Mouse (Mus musculus) hindbrain, embryonic 10.5 days (tissue): ENCODE results near the gene Olfr1195. TPM values are rescaled to one million over a fixed set of nuclear protein-coding genes. Genes with fewer than 3 reads are reported as not detected.
"Not testable (repeated sequence)": the region's sequence is repeated elsewhere in the genome, so short reads cannot be mapped to it uniquely, and the experiment has no call there.

ENCODE experiments used
- DNase-seq: peaks from one replicate; pipeline ENCODE4 v3.0.0-alpha.2; 2017; ENCODE audit warnings: low spot score
- H3K27ac ChIP-seq: fragments of 300-500 bp; sonication (generic); 2 replicates; pipeline ENCODE4 v1.5.1; 2016; ENCODE audit warnings: mild to moderate bottlenecking, moderate library complexity
- H3K27me3 ChIP-seq: fragments of 300-500 bp; sonication (generic); 2 replicates; pipeline ENCODE4 v1.6.1; 2016; ENCODE audit warnings: mild to moderate bottlenecking; ENCODE audit not compliant: poor library complexity, insufficient read depth, severe bottlenecking
- H3K36me3 ChIP-seq: fragments of 300-500 bp; sonication (generic); 2 replicates; pipeline ENCODE4 v1.6.1; 2016; ENCODE audit warnings: mild to moderate bottlenecking, moderate library complexity
- H3K4me1 ChIP-seq: fragments of 300-500 bp; sonication (generic); replicated peaks from 2 replicates; pipeline ENCODE4 v1.6.1; 2016; ENCODE audit warnings: mild to moderate bottlenecking
- H3K4me3 ChIP-seq: fragments of 300-500 bp; sonication (generic); 2 replicates; pipeline ENCODE4 v1.5.1; 2016; ENCODE audit warnings: mild to moderate bottlenecking, moderate library complexity
- H3K9me3 ChIP-seq: fragments of 300-500 bp; sonication (generic); 2 replicates; pipeline ENCODE4 v1.6.1; 2016; ENCODE audit warnings: mild to moderate bottlenecking, moderate library complexity
- WGBS: fragments of 180-500 bp; shearing (Covaris S2); methylation state at CpG from one replicate; pipeline ENCODE4 v1.1.7; 2016; 5-methylcytosine and 5-hydroxymethylcytosine counted together
- polyA plus RNA-seq: library from polyadenylated mRNA; unstranded; fragments of >200 nt; fragmentation: Nextera tagmentation; extraction: Ambion mirVana; gene quantifications from 2 replicates; pipeline ENCODE4 v1.2.1, GENCODE M21; 2016

Olfr1195 gene
- polyA plus RNA-seq = not detected in 2 replicates

- Histone ChIP-seq H3K27me3 (no peaks in the 10 kb centered on the region), H3K36me3 (no peaks in the 10 kb centered on the region), H3K9me3 (no peaks in the 10 kb centered on the region), H3K4me3 (no peak within 1 kb of the TSS), H3K4me1 (no peaks in the 10 kb centered on the region), H3K27ac (no peak within 1 kb of the TSS)
- no peak for DNase-seq
These were observed at the start of gene Olfr1195 for GRCm38 (mm10) chr2:88689087-88689486. TSS of gene Olfr1195 (minus strand) at chr2:88689187.

DNA sequence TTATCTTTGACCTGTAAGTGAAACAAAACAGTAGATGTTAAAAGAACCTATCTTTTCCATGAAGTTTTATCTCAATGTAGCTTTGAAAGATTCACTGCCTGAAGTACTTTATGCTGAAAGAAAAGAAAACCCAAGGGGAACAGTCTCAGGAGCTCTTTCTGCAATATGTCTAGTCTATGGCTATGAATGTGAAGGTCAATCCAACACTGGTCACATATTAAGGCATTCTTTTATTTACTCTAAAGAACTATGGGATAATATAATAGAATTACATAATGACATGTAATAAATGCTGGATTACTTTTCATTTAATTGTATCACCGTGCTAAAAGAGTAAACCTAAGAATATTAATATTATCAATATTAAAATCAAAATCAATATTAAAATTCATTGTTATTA lies 43.3 kb upstream of the Olfr1195 start, which contains the start of gene Olfr1197:
Olfr1197 (minus strand) TSS at position 101 of the 400 bp plus-strand sequence.
- H3K36me3 ChIP-seq = no peaks in the 10 kb centered on the region
- H3K9me3 ChIP-seq = no peaks in the 10 kb centered on the region
- DNase-seq = no peak
- H3K4me3 ChIP-seq = no peak within 1 kb of the TSS
- WGBS = 92% methylated on average over 1 of the region's 1 CpGs
- no peaks in the 10 kb centered on the region for H3K4me1 ChIP-seq
- H3K27ac ChIP-seq = no peak within 1 kb of the TSS
- no peaks in the 10 kb centered on the region for H3K27me3 ChIP-seq

- WGBS = 91% methylated on average over 2 of the region's 2 CpGs
These were observed 15.5 kb upstream of the Olfr1195 start, which contains the start of gene Olfr1196 for GRCm38 (mm10) chr2:88704497-88704896. TSS of gene Olfr1196 (minus strand) at chr2:88704597.

DNA sequence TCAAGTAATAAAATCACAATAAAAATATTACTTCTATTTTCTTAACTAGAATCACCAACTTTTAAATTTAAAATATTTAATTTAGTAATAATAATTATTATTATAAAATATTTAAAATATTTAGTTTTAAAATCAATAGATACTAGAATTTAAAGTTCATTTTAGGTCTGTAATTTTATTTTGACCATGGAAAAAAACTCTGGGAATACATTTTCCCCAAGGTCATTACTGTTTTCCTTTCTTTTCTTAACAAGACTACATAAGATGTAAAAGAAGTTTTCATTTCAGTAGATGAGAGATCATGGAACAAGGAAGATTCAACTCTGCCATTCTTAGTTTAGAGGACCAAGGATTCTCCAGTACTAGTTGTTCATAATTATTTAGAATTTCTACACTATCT lies 13.7 kb downstream of the Olfr1195 start, which contains the start of gene Olfr1193:
Olfr1193 (plus strand) TSS at position 301 of the 400 bp plus-strand sequence.
- not testable (repeated sequence) for H3K4me3 ChIP-seq, H3K27me3 ChIP-seq

More at GRCm38 (mm10) chr2:88704497-88704896, 15.5 kb upstream of the Olfr1195 start, which contains the start of gene Olfr1196:
- Histone ChIP-seq H3K9me3 (no peaks in the 10 kb centered on the region), H3K4me1 (no peaks in the 10 kb centered on the region), H3K36me3 (no peaks in the 10 kb centered on the region), H3K27ac (no peak within 1 kb of the TSS), H3K4me3 (no peak within 1 kb of the TSS), H3K27me3 (no peaks in the 10 kb centered on the region)
- no peak for DNase-seq

GRCm38 (mm10) chr2:88648209-88648608 lies 40.8 kb downstream of the Olfr1195 start, which contains the start of gene Olfr1192-ps1:
TSS of gene Olfr1192-ps1 (plus strand) at chr2:88648509.
- no peak for DNase-seq

More for the DNA sequence above, 13.7 kb downstream of the Olfr1195 start, which contains the start of gene Olfr1193:
- not testable (repeated sequence) for H3K9me3 ChIP-seq, H3K4me1 ChIP-seq, DNase-seq, H3K36me3 ChIP-seq, H3K27ac ChIP-seq

DNA sequence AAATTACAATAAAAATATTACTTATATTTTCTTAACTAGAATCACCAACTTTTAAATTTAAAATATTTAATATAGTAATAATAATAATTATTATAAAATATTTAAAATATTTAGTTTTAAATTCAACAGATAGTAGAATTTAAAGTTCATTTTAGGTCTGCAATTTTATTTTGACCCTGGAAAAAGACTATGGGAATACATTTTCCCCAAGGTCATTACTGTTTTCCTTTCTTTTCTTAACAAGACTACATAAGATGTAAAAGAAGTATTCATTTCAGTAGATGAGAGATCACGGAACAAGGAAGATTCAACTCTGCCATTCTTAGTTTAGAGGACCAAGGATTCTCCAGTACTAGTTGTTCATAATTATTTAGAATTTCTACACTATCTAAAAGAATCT lies 48.7 kb downstream of the Olfr1195 start, which contains the start of gene Olfr1191-ps1:
Olfr1191-ps1 (plus strand) TSS at position 301 of the 400 bp plus-strand sequence.
- H3K27ac ChIP-seq, DNase-seq, H3K9me3 ChIP-seq, H3K4me3 ChIP-seq, H3K4me1 ChIP-seq, H3K27me3 ChIP-seq, H3K36me3 ChIP-seq: not testable (repeated sequence)
- 96% methylated on average over 1 of the region's 1 CpGs for WGBS

More at GRCm38 (mm10) chr2:88648209-88648608, 40.8 kb downstream of the Olfr1195 start, which contains the start of gene Olfr1192-ps1:
- 51% methylated on average over 1 of the region's 1 CpGs for WGBS
- Histone ChIP-seq H3K27me3 (no peaks in the 10 kb centered on the region), H3K4me1 (no peaks in the 10 kb centered on the region), H3K9me3 (no peaks in the 10 kb centered on the region), H3K4me3 (no peak within 1 kb of the TSS), H3K36me3 (no peaks in the 10 kb centered on the region), H3K27ac (no peak within 1 kb of the TSS)

Other genes starting within 250 kb of the Olfr1195 start
- not detected in 2 replicates for gene Gm13757, start 240.1 kb downstream of the Olfr1195 start, polyA plus RNA-seq
- not detected in 2 replicates for gene Olfr1183, start 234.3 kb downstream of the Olfr1195 start, polyA plus RNA-seq
- gene Olfr1184, start 205.6 kb downstream of the Olfr1195 start, polyA plus RNA-seq = not detected in 2 replicates
- not detected in 2 replicates for gene Olfr1185-ps1, start 195.9 kb downstream of the Olfr1195 start, polyA plus RNA-seq
- not detected in 2 replicates for gene Olfr1186, start 170.6 kb downstream of the Olfr1195 start, polyA plus RNA-seq
- not detected in 2 replicates for gene Olfr1188, start 132.3 kb downstream of the Olfr1195 start, polyA plus RNA-seq
- not detected in 2 replicates for gene Olfr1189, start 102.7 kb downstream of the Olfr1195 start, polyA plus RNA-seq
- not detected in 2 replicates for gene Olfr1191-ps1, start 48.6 kb downstream of the Olfr1195 start, polyA plus RNA-seq
- not detected in 2 replicates for gene Olfr1192-ps1, start 40.7 kb downstream of the Olfr1195 start, polyA plus RNA-seq
- gene Olfr1193, start 13.6 kb downstream of the Olfr1195 start, polyA plus RNA-seq = not detected in 2 replicates
- not detected in 2 replicates for gene Olfr1196, start 15.4 kb upstream of the Olfr1195 start, polyA plus RNA-seq
- gene Olfr1197, start 43.2 kb upstream of the Olfr1195 start, polyA plus RNA-seq = not detected in 2 replicates
- gene Olfr1198, start 62.2 kb upstream of the Olfr1195 start, polyA plus RNA-seq = not detected in 2 replicates
- gene Olfr1199, start 71.3 kb upstream of the Olfr1195 start, polyA plus RNA-seq = not detected in 2 replicates
- gene Olfr1200, start 81.3 kb upstream of the Olfr1195 start, polyA plus RNA-seq = not detected in 2 replicates
- not detected in 2 replicates for gene Olfr1201, start 103.8 kb upstream of the Olfr1195 start, polyA plus RNA-seq
- 0.04 TPM in 1 of 2 replicates, not detected in the other for gene Olfr1202, start 125.3 kb upstream of the Olfr1195 start, polyA plus RNA-seq
- gene Olfr1205, start 140.6 kb upstream of the Olfr1195 start, polyA plus RNA-seq = not detected in 2 replicates
- gene Olfr1204, start 160.1 kb upstream of the Olfr1195 start, polyA plus RNA-seq = not detected in 2 replicates
- gene Olfr1206, start 174.0 kb upstream of the Olfr1195 start, polyA plus RNA-seq = not detected in 2 replicates
- not detected in 2 replicates for gene Olfr1208, start 213.1 kb upstream of the Olfr1195 start, polyA plus RNA-seq
- not detected in 2 replicates for gene Olfr1209, start 226.0 kb upstream of the Olfr1195 start, polyA plus RNA-seq
- not detected in 2 replicates for gene Olfr1211, start 248.9 kb upstream of the Olfr1195 start, polyA plus RNA-seq